In the genomic region with DNA sequence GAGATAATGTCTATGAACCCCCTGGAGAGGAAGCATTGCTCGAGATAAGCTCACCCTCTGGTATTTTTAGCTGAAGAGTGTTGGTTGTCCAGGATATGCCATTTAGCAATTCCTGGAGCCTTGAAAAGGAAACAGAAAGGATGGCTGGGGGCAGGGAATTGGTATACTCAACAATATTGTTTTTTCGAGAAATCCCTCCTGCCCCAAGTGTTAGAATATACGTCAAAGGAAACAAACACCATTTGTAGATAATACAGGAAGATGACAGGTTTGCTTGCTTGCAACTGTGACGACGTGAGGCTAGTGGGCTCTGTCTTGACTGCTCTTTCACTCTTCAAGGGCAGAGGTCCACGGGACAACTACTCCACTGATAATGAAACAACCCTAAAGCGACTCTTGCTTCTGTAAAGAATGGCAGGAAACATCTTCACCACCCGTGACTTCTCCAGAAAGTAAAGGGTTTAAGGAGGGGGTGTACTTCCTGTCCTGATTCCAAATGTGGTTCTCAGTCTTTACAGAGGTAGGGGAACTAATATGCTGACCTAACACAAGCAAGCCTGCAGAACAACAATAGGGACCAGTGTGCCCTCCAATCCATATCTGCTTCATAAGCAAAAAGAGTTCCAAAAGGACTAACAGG, we compare ENCODE assay signal across 10 mouse cellular contexts.
DNase-seq lines count a peak whose midpoint lies in the region; TF ChIP-seq lines count a peak whose summit lies in the region.
"Had no signal": no experiment of that assay in that cellular context is flagged by ENCODE, and none has a peak within 500 bp of the region (broad histone marks: within the 10 kb centered on the region; RNA-seq: fewer than 3 reads in every experiment).

No protein-coding gene starts in this region.

- H3K4me3 ChIP-seq in lung, adult 2 months (replicated peaks; ENCODE audit: extremely low read depth, low read depth, low read length) = peak overlapping the region; percentile 41
- H3K4me3 ChIP-seq: myocyte had no signal

- no peak for TF ChIP-seq CTCF in lung, adult 2 months (IDR thresholded peaks at IDR 0.05; ENCODE audit: insufficient read depth, low read length)

- no peak for DNase-seq in lung, adult 2 months
- no peak for DNase-seq in lung, adult 18-20 months
- DNase-seq in heart, adult 9 months (ENCODE audit: low spot score in 2 of 2) = peak; percentile 60 to 78
- DNase-seq in kidney, postnatal 10 days = peak; percentile 47
- peak; percentile 83 for DNase-seq in naive thymus-derived CD4-positive, alpha-beta T cell, adult 2 months (ENCODE audit: low read depth)
- DNase-seq in frontal cortex, postnatal 36 days (ENCODE audit: low spot score in 2 of 2) = no peak
- DNase-seq in c-Kit-positive CD71-positive TER-119-positive erythroid progenitor cells, embryonic 14.5 days (ENCODE audit: low spot score) = no peak
- no peak for DNase-seq in gastrocnemius, adult 8-10 months (ENCODE audit: low spot score in 2 of 2)
- DNase-seq: cerebellum, postnatal 10 days had no signal

- WGBS in lung, adult 2 months = 32% methylated on average over 8 of the region's 8 CpGs

- no peak for TF ChIP-seq POLR2A in lung, adult 2 months (IDR thresholded peaks at IDR 0.05; ENCODE audit: borderline replicate concordance, extremely low read depth, low read depth, low read length)

- H3K4me1 ChIP-seq in lung, adult 2 months (ENCODE audit: control insufficient read depth, insufficient read depth, low read length) = peaks cover 13% of the 10 kb centered on the region

Comparison
In these comparisons a context has a peak if more than half of its experiments do, and no peak if none do; other contexts are left out.
1. DNase-seq: peak in heart, adult 9 months (2 of 2), kidney, postnatal 10 days (single experiment) and naive thymus-derived CD4-positive, alpha-beta T cell, adult 2 months (single experiment); none in lung, adult 2 months (single experiment), lung, adult 18-20 months (0 of 2), frontal cortex, postnatal 36 days (0 of 2), c-Kit-positive CD71-positive TER-119-positive erythroid progenitor cells, embryonic 14.5 days (single experiment) and gastrocnemius, adult 8-10 months (0 of 2).